Mouse (Mus musculus): ENCODE data around the gene Nsl1. TPM values are rescaled to one million over a fixed set of nuclear protein-coding genes. Genes with fewer than 3 reads are reported as not detected.

Gene Nsl1
- polyA plus RNA-seq, 1 experiment from 2014 or later: 3.7 TPM

GRCm38 (mm10) chr1:191111146-191111545 lies 48.3 kb downstream of the Nsl1 start:
- no peaks in the 10 kb centered on the region for H3K36me3 ChIP-seq (ENCODE audit: control insufficient read depth, insufficient read depth, low read length)
- no peaks in the 10 kb centered on the region for H3K4me1 ChIP-seq (ENCODE audit: control insufficient read depth, insufficient read depth, low read length)
- WGBS: 63% methylated on average over 8 of the region's 8 CpGs
- no peak overlapping the region for H3K27ac ChIP-seq (ENCODE audit: low read depth, low read length)
- no peak overlapping the region for H3K4me2 ChIP-seq (ENCODE audit: low read depth, low read length)
- no peak overlapping the region for H3K9ac ChIP-seq (replicated peaks; ENCODE audit: low read depth, low read length)
- no peaks in the 10 kb centered on the region for H3K9me3 ChIP-seq (ENCODE audit: control insufficient read depth, low read length)
- no peak for ATAC-seq (ENCODE audit: low read depth)
- no peak overlapping the region for H3K4me3 ChIP-seq (ENCODE audit: low read depth, low read length)
- H3K27me3 ChIP-seq (ENCODE audit: control insufficient read depth, insufficient read depth, low read length): no peaks in the 10 kb centered on the region

- WGBS: 82% methylated on average over 7 of the region's 7 CpGs
- Histone ChIP-seq H3K4me2 (ENCODE audit: low read depth, low read length) (no peak overlapping the region), H3K27ac (ENCODE audit: low read depth, low read length) (no peak overlapping the region), H3K9me3 (ENCODE audit: control insufficient read depth, low read length) (no peaks in the 10 kb centered on the region), H3K4me1 (ENCODE audit: control insufficient read depth, insufficient read depth, low read length) (no peaks in the 10 kb centered on the region), H3K9ac (replicated peaks; ENCODE audit: low read depth, low read length) (no peak overlapping the region), H3K4me3 (ENCODE audit: low read depth, low read length) (no peak overlapping the region), H3K27me3 (ENCODE audit: control insufficient read depth, insufficient read depth, low read length) (no peaks in the 10 kb centered on the region), H3K36me3 (ENCODE audit: control insufficient read depth, insufficient read depth, low read length) (no peaks in the 10 kb centered on the region)
- no peak for ATAC-seq (ENCODE audit: low read depth)
Measured at GRCm38 (mm10) chr1:191114868-191115267, 52.1 kb downstream of the Nsl1 start.

- Histone ChIP-seq H3K9me3 (ENCODE audit: control insufficient read depth, low read length) (no peaks in the 10 kb centered on the region), H3K4me2 (ENCODE audit: low read depth, low read length) (no peak overlapping the region), H3K27me3 (ENCODE audit: control insufficient read depth, insufficient read depth, low read length) (no peaks in the 10 kb centered on the region), H3K4me1 (ENCODE audit: control insufficient read depth, insufficient read depth, low read length) (no peaks in the 10 kb centered on the region), H3K36me3 (ENCODE audit: control insufficient read depth, insufficient read depth, low read length) (no peaks in the 10 kb centered on the region), H3K4me3 (ENCODE audit: low read depth, low read length) (no peak overlapping the region), H3K27ac (ENCODE audit: low read depth, low read length) (no peak overlapping the region), H3K9ac (replicated peaks; ENCODE audit: low read depth, low read length) (no peak overlapping the region)
- 76% methylated on average over 11 of the region's 11 CpGs for WGBS
- ATAC-seq (ENCODE audit: low read depth): peak; percentile 54; the same call in 1 of the 2 replicates
Measured at GRCm38 (mm10) chr1:191115514-191116238, 52.9 kb downstream of the Nsl1 start.

- Histone ChIP-seq H3K27me3 (ENCODE audit: control insufficient read depth, insufficient read depth, low read length) (no peaks in the 10 kb centered on the region), H3K4me3 (ENCODE audit: low read depth, low read length) (no peak overlapping the region), H3K9me3 (ENCODE audit: control insufficient read depth, low read length) (no peaks in the 10 kb centered on the region), H3K27ac (ENCODE audit: low read depth, low read length) (no peak overlapping the region), H3K9ac (replicated peaks; ENCODE audit: low read depth, low read length) (no peak overlapping the region), H3K4me1 (ENCODE audit: control insufficient read depth, insufficient read depth, low read length) (no peaks in the 10 kb centered on the region), H3K4me2 (ENCODE audit: low read depth, low read length) (no peak overlapping the region), H3K36me3 (ENCODE audit: control insufficient read depth, insufficient read depth, low read length) (no peaks in the 10 kb centered on the region)
- 65% methylated on average over 3 of the region's 3 CpGs for WGBS
- ATAC-seq (ENCODE audit: low read depth): no peak
Measured at GRCm38 (mm10) chr1:191122744-191123143, 59.9 kb downstream of the Nsl1 start.

GRCm38 (mm10) chr1:191123696-191124095 lies 60.9 kb downstream of the Nsl1 start:
- no peak overlapping the region for H3K9ac ChIP-seq (replicated peaks; ENCODE audit: low read depth, low read length)
- H3K27ac ChIP-seq (ENCODE audit: low read depth, low read length): no peak overlapping the region
- no peak overlapping the region for H3K4me3 ChIP-seq (ENCODE audit: low read depth, low read length)
- H3K4me1 ChIP-seq (ENCODE audit: control insufficient read depth, insufficient read depth, low read length): no peaks in the 10 kb centered on the region
- no peaks in the 10 kb centered on the region for H3K9me3 ChIP-seq (ENCODE audit: control insufficient read depth, low read length)
- H3K4me2 ChIP-seq (ENCODE audit: low read depth, low read length): no peak overlapping the region
- 88% methylated on average over 2 of the region's 2 CpGs for WGBS
- no peak for ATAC-seq (ENCODE audit: low read depth)
- no peaks in the 10 kb centered on the region for H3K27me3 ChIP-seq (ENCODE audit: control insufficient read depth, insufficient read depth, low read length)
- H3K36me3 ChIP-seq (ENCODE audit: control insufficient read depth, insufficient read depth, low read length): no peaks in the 10 kb centered on the region

- H3K27ac ChIP-seq (ENCODE audit: low read depth, low read length): no peak overlapping the region
- no peak overlapping the region for H3K9ac ChIP-seq (replicated peaks; ENCODE audit: low read depth, low read length)
- H3K36me3 ChIP-seq (ENCODE audit: control insufficient read depth, insufficient read depth, low read length): no peaks in the 10 kb centered on the region
- H3K4me1 ChIP-seq (ENCODE audit: control insufficient read depth, insufficient read depth, low read length): no peaks in the 10 kb centered on the region
- H3K9me3 ChIP-seq (ENCODE audit: control insufficient read depth, low read length): no peaks in the 10 kb centered on the region
- no peak for ATAC-seq (ENCODE audit: low read depth)
- WGBS: 70% methylated on average over 4 of the region's 4 CpGs
- no peaks in the 10 kb centered on the region for H3K27me3 ChIP-seq (ENCODE audit: control insufficient read depth, insufficient read depth, low read length)
- H3K4me3 ChIP-seq (ENCODE audit: low read depth, low read length): no peak overlapping the region
- H3K4me2 ChIP-seq (ENCODE audit: low read depth, low read length): no peak overlapping the region
Measured at GRCm38 (mm10) chr1:191124288-191124687, 61.5 kb downstream of the Nsl1 start.

GRCm38 (mm10) chr1:191125811-191126638 lies 63.2 kb downstream of the Nsl1 start:
- Histone ChIP-seq H3K36me3 (ENCODE audit: control insufficient read depth, insufficient read depth, low read length) (no peaks in the 10 kb centered on the region), H3K27me3 (ENCODE audit: control insufficient read depth, insufficient read depth, low read length) (no peaks in the 10 kb centered on the region), H3K4me1 (ENCODE audit: control insufficient read depth, insufficient read depth, low read length) (no peaks in the 10 kb centered on the region), H3K27ac (ENCODE audit: low read depth, low read length) (no peak overlapping the region), H3K4me3 (ENCODE audit: low read depth, low read length) (no peak overlapping the region), H3K4me2 (ENCODE audit: low read depth, low read length) (peak overlapping the region; percentile 43), H3K9me3 (ENCODE audit: control insufficient read depth, low read length) (no peaks in the 10 kb centered on the region), H3K9ac (replicated peaks; ENCODE audit: low read depth, low read length) (no peak overlapping the region)
- WGBS: 17% methylated on average over 38 of the region's 38 CpGs
- 0 out of 2 replicates have a peak, but pooled peaks have one; percentile 24 for ATAC-seq (ENCODE audit: low read depth)

GRCm38 (mm10) chr1:191131692-191132091 lies 68.9 kb downstream of the Nsl1 start:
- Histone ChIP-seq H3K27ac (ENCODE audit: low read depth, low read length) (no peak overlapping the region), H3K4me3 (ENCODE audit: low read depth, low read length) (no peak overlapping the region), H3K4me1 (ENCODE audit: control insufficient read depth, insufficient read depth, low read length) (no peaks in the 10 kb centered on the region), H3K4me2 (ENCODE audit: low read depth, low read length) (no peak overlapping the region), H3K36me3 (ENCODE audit: control insufficient read depth, insufficient read depth, low read length) (no peaks in the 10 kb centered on the region), H3K9ac (replicated peaks; ENCODE audit: low read depth, low read length) (no peak overlapping the region), H3K27me3 (ENCODE audit: control insufficient read depth, insufficient read depth, low read length) (no peaks in the 10 kb centered on the region), H3K9me3 (ENCODE audit: control insufficient read depth, low read length) (no peaks in the 10 kb centered on the region)
- WGBS: 94% methylated on average over 2 of the region's 2 CpGs
- ATAC-seq (ENCODE audit: low read depth): no peak

GRCm38 (mm10) chr1:191132240-191132639 lies 69.4 kb downstream of the Nsl1 start:
- no peaks in the 10 kb centered on the region for H3K4me1 ChIP-seq (ENCODE audit: control insufficient read depth, insufficient read depth, low read length)
- WGBS: 84% methylated on average over 5 of the region's 5 CpGs
- no peak overlapping the region for H3K4me2 ChIP-seq (ENCODE audit: low read depth, low read length)
- H3K36me3 ChIP-seq (ENCODE audit: control insufficient read depth, insufficient read depth, low read length): no peaks in the 10 kb centered on the region
- H3K9me3 ChIP-seq (ENCODE audit: control insufficient read depth, low read length): no peaks in the 10 kb centered on the region
- no peak overlapping the region for H3K9ac ChIP-seq (replicated peaks; ENCODE audit: low read depth, low read length)
- no peak overlapping the region for H3K27ac ChIP-seq (ENCODE audit: low read depth, low read length)
- no peak overlapping the region for H3K4me3 ChIP-seq (ENCODE audit: low read depth, low read length)
- no peak for ATAC-seq (ENCODE audit: low read depth)
- no peaks in the 10 kb centered on the region for H3K27me3 ChIP-seq (ENCODE audit: control insufficient read depth, insufficient read depth, low read length)
